Mouse (Mus musculus): ENCODE results near the gene Atp6v0c.

DNA sequence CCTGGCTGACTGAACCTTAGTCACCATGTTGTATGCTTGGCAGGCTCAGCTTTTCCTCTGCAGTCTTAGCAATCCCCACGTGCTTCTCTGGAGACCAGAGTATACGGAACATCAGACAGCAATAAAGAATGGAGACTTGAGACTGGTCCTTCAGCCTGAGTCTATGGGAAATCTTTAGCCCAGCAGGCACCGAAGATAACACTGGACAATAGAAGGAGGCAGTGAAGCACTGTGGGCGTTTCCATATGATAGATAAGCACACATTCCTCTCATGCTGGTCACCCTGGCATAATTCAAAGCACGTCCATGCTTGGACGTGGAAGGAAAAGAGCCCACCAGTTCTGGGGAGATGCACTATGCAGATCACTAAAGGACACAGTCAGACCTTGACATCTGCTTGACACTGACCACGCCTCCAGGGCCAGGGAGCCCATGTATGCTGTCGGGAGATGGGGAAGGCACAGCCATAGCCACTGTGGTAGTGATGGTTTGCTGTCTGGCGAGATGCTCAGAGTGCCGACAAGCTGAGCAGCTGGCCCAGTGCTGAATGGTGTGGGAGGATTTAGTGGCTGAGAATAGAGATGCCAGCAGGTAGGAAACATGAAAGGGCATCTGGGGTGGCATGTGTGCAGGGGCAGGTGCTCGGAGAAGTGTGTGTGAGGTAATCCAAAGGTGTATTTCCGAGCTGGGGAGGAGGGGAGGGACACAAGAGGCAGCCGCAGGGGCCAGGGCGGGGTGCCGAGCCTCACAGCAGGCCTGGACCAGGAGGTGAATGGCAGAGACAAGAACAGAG, 27.7 kb upstream of the Atp6v0c start:
- TF ChIP-seq TCF12 (IDR thresholded peaks at IDR 0.05; ENCODE audit: insufficient read depth, poor library complexity, severe bottlenecking) (no peak), POLR2A (IDR thresholded peaks at IDR 0.05; ENCODE audit: insufficient read length, low read depth) (no peak), USF1 (IDR thresholded peaks at IDR 0.05; ENCODE audit: low read depth) (no peak), CEBPB (IDR thresholded peaks at IDR 0.05; ENCODE audit: insufficient read depth, poor library complexity, severe bottlenecking) (no peak), POLR2AphosphoS2 (IDR thresholded peaks at IDR 0.05; ENCODE audit: insufficient read length, low read depth) (no peak), MAX (IDR thresholded peaks at IDR 0.05; ENCODE audit: low read depth) (no peak), MYOG (IDR thresholded peaks at IDR 0.05; ENCODE audit: control insufficient read depth in 1 of 3, insufficient read depth in 1 of 3, insufficient read length in 2 of 3, low read depth in 2 of 3) (no peak), SRF (IDR thresholded peaks at IDR 0.05; ENCODE audit: control insufficient read depth, insufficient read length, low read depth) (no peak), REST (IDR thresholded peaks at IDR 0.05; ENCODE audit: insufficient read depth, insufficient read length) (no peak), TCF3 (IDR thresholded peaks at IDR 0.05; ENCODE audit: insufficient read length, low read depth) (no peak)

Measured in myocyte (in vitro differentiated cells).